15 mouse cellular contexts compared by ENCODE assay signal in the genomic region with DNA sequence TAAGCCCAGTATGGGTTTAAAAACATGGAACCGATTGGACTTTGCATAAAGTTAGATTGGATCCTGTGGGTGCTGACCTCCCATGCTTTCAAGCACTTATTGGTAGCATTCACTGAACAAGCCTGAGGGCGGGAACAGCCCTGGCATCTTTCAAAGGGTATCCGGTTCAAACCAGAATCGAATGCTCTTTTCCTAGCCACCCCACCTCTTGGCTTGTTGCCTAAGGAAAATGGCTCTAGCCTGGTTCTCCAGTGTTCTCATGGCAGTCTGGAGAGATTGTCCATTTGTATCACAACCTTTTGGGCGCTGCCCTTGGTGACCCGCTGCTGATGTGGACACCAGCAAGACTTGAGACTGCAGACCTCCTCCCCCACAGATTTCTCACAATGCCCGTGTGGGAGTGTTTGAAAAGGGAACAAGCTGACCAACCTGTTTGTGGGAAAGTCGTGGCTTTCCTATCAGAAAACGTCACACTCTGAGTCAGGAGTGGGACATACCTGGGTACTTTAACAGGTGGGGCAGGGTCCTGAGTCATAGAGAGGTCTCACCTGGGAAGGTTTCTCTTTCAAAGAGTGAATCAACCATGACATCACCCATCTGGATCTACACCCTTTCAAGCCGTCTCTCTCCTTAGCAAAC. TPM values are rescaled to one million over a fixed set of nuclear protein-coding genes. Genes with fewer than 3 reads are reported as not detected.
DNase-seq lines count a peak whose midpoint lies in the region; ATAC-seq and TF ChIP-seq lines count a peak whose summit lies in the region.
"Had no signal": no experiment of that assay in that cellular context is flagged by ENCODE, and none has a peak within 500 bp of the region (broad histone marks: within the 10 kb centered on the region; RNA-seq: fewer than 3 reads in every experiment).

No protein-coding gene starts in this region.

- no peak overlapping the region for H3K4me2 ChIP-seq in embryonic facial prominence, embryonic 14.5 days (ENCODE audit: low read depth, low read length)
- H3K4me2 ChIP-seq in kidney, postnatal 0 days (ENCODE audit: low read length): no peak overlapping the region
- H3K4me2 ChIP-seq: liver, embryonic 13.5 days had no signal

- H3K9me3 ChIP-seq in embryonic facial prominence, embryonic 14.5 days (ENCODE audit: control insufficient read depth, low read length): no peaks in the 10 kb centered on the region
- no peaks in the 10 kb centered on the region for H3K9me3 ChIP-seq in embryonic facial prominence, embryonic 10.5 days
- H3K9me3 ChIP-seq in kidney, postnatal 0 days (replicated peaks; ENCODE audit: low read length): no peaks in the 10 kb centered on the region
- H3K9me3 ChIP-seq: liver, embryonic 13.5 days had no signal

- H3K4me1 ChIP-seq in embryonic facial prominence, embryonic 14.5 days (ENCODE audit: control insufficient read depth, insufficient read depth, low read length): peaks cover 16% of the 10 kb centered on the region
- H3K4me1 ChIP-seq in embryonic facial prominence, embryonic 10.5 days: peaks cover 63% of the 10 kb centered on the region
- peaks cover 7% of the 10 kb centered on the region; the same call in 1 of the 2 replicates for H3K4me1 ChIP-seq in kidney, postnatal 0 days (replicated peaks; ENCODE audit: insufficient read depth, low read length)

- no peak for TF ChIP-seq CTCF in kidney, postnatal 0 days (IDR thresholded peaks at IDR 0.05; ENCODE audit: low read depth)
- no peak for TF ChIP-seq CTCF in left cerebral cortex, adult 2 months (IDR thresholded peaks at IDR 0.05)

- WGBS in embryonic facial prominence, embryonic 14.5 days: 65% methylated on average over 10 of the region's 10 CpGs
- WGBS in embryonic facial prominence, embryonic 10.5 days: 74% methylated on average over 10 of the region's 10 CpGs
- 56% methylated on average over 10 of the region's 10 CpGs for WGBS in kidney, postnatal 0 days

- H3K27ac ChIP-seq in embryonic facial prominence, embryonic 14.5 days (replicated peaks; ENCODE audit: low read depth, low read length): 0 out of 2 replicates have a peak overlapping the region, but pooled peaks have one; percentile 39
- no peak overlapping the region for H3K27ac ChIP-seq in embryonic facial prominence, embryonic 10.5 days (replicated peaks)
- peak overlapping the region; percentile 37 for H3K27ac ChIP-seq in kidney, postnatal 0 days
- no peak overlapping the region for H3K27ac ChIP-seq in left cerebral cortex, adult 2 months
- H3K27ac ChIP-seq: heart, adult 2 months; liver, embryonic 13.5 days had no signal

- peak; percentile 40 for DNase-seq in embryonic facial prominence, embryonic 14.5 days (ENCODE audit: low spot score)
- DNase-seq in embryonic facial prominence, embryonic 10.5 days (ENCODE audit: low spot score): no peak
- peak; percentile 87 for DNase-seq in gonadal fat pad, adult 2 months (ENCODE audit: low read depth)
- DNase-seq in kidney, postnatal 0 days (ENCODE audit: low spot score): no peak
- DNase-seq in lung, postnatal 36 days: peak; percentile 65
- DNase-seq in urinary bladder, postnatal 4 days (ENCODE audit: low spot score in 2 of 2): no peak
- no peak for DNase-seq in adrenal gland, postnatal 10 days
- DNase-seq in left cerebral cortex, adult 2 months (ENCODE audit: extremely low spot score in 1 of 2, low spot score in 2 of 2): no peak
- DNase-seq: cerebellum, adult 18-20 months; embryo, embryonic 11 days; heart, adult 2 months; liver, embryonic 13.5 days; right cerebral cortex, postnatal 25 days had no signal

- ATAC-seq in embryonic facial prominence, embryonic 14.5 days (ENCODE audit: low read depth): no peak
- no peak for ATAC-seq in kidney, postnatal 0 days (replicated peaks; ENCODE audit: low FRiP score, low read depth)

- H3K27me3 ChIP-seq in embryonic facial prominence, embryonic 14.5 days (replicated peaks; ENCODE audit: control insufficient read depth, insufficient read depth, low read length): no peaks in the 10 kb centered on the region
- peaks cover 8% of the 10 kb centered on the region; the same call in 1 of the 2 replicates for H3K27me3 ChIP-seq in embryonic facial prominence, embryonic 10.5 days (replicated peaks; ENCODE audit: low read depth, poor library complexity, severe bottlenecking)
- H3K27me3 ChIP-seq in kidney, postnatal 0 days (ENCODE audit: insufficient read depth, low read length): no peaks in the 10 kb centered on the region
- H3K27me3 ChIP-seq: liver, embryonic 13.5 days had no signal

- no peak overlapping the region for H3K4me3 ChIP-seq in embryonic facial prominence, embryonic 14.5 days (ENCODE audit: low read depth, low read length)
- no peak overlapping the region for H3K4me3 ChIP-seq in embryonic facial prominence, embryonic 10.5 days
- no peak overlapping the region for H3K4me3 ChIP-seq in kidney, postnatal 0 days (replicated peaks; ENCODE audit: low read depth, low read length)
- no peak overlapping the region for H3K4me3 ChIP-seq in left cerebral cortex, adult 2 months
- H3K4me3 ChIP-seq: heart, adult 2 months; liver, embryonic 13.5 days; myocyte had no signal

- intact Hi-C loops in left cerebral cortex, adult 2 months (cut with DNase I): loop anchor here (10.0 kb wide), 1 partner anchor 251 kb away; no protein-coding TSS in a partner anchor

- H3K36me3 ChIP-seq in embryonic facial prominence, embryonic 14.5 days (ENCODE audit: control insufficient read depth, insufficient read depth, low read length): no peaks in the 10 kb centered on the region
- no peaks in the 10 kb centered on the region for H3K36me3 ChIP-seq in embryonic facial prominence, embryonic 10.5 days (replicated peaks)
- no peaks in the 10 kb centered on the region for H3K36me3 ChIP-seq in kidney, postnatal 0 days (ENCODE audit: insufficient read depth, low read length)
- H3K36me3 ChIP-seq: liver, embryonic 13.5 days had no signal

- H3K9ac ChIP-seq in embryonic facial prominence, embryonic 14.5 days (ENCODE audit: low read depth, low read length): no peak overlapping the region
- H3K9ac ChIP-seq in kidney, postnatal 0 days (ENCODE audit: low read depth, low read length): no peak overlapping the region
- H3K9ac ChIP-seq: liver, embryonic 13.5 days had no signal

RNA-seq across cellular contexts. Expression of gene Cdh1, which starts 12.6 kb away (rescaled TPM):
- 37.3 and 47.5 TPM in 2 replicates for polyA plus RNA-seq in embryonic facial prominence, embryonic 14.5 days (2014; fragmentation: Nextera tagmentation; extraction: Ambion mirVana)
- polyA plus RNA-seq in embryonic facial prominence, embryonic 10.5 days (2016; fragmentation: Nextera tagmentation; extraction: Ambion mirVana): 22.1 and 24.4 TPM in 2 replicates
- polyA plus RNA-seq in gonadal fat pad, adult 2 months (2012; rRNA removed): 48.3 and 80.3 TPM in 2 replicates
- polyA plus RNA-seq in kidney, postnatal 0 days (2015; fragmentation: Nextera tagmentation; extraction: Ambion mirVana): 74.0 and 89.3 TPM in 2 replicates
- 1 to 10 TPM; 4.1 to 8.1 TPM for total RNA-seq in adrenal gland, postnatal 10 days (2021)
- total RNA-seq in left cerebral cortex, adult 2 months (2021): 1 to 10 TPM; 1.3 to 2.2 TPM
- total RNA-seq: heart, adult 2 months; megakaryocyte-erythroid progenitor cell, adult 5-6 weeks had no signal

RNA-seq across cellular contexts. Expression of gene Gm10073, which starts 42.5 kb away (rescaled TPM):
- polyA plus RNA-seq in embryonic facial prominence, embryonic 14.5 days (2014; fragmentation: Nextera tagmentation; extraction: Ambion mirVana): 11.4 and 13.7 TPM in 2 replicates
- polyA plus RNA-seq in embryonic facial prominence, embryonic 10.5 days (2016; fragmentation: Nextera tagmentation; extraction: Ambion mirVana): 6.0 and 8.1 TPM in 2 replicates
- 51.3 and 132 TPM in 2 replicates for polyA plus RNA-seq in gonadal fat pad, adult 2 months (2012; rRNA removed)
- polyA plus RNA-seq in kidney, postnatal 0 days (2015; fragmentation: Nextera tagmentation; extraction: Ambion mirVana): 10.5 and 15.1 TPM in 2 replicates
- 100 to 1,000 TPM; 131 to 143 TPM for total RNA-seq in adrenal gland, postnatal 10 days (2021)
- 10 to 100 TPM; 76.6 to 90.7 TPM for total RNA-seq in left cerebral cortex, adult 2 months (2021)

Comparison
In these comparisons a context has a peak if more than half of its experiments do, and no peak if none do; other contexts are left out.
1. DNase-seq: peak in embryonic facial prominence, embryonic 14.5 days (single experiment), gonadal fat pad, adult 2 months (single experiment) and lung, postnatal 36 days (single experiment); none in embryonic facial prominence, embryonic 10.5 days (single experiment), kidney, postnatal 0 days (single experiment), urinary bladder, postnatal 4 days (0 of 2), adrenal gland, postnatal 10 days (single experiment) and left cerebral cortex, adult 2 months (0 of 2).
2. H3K27ac ChIP-seq: peak in embryonic facial prominence, embryonic 14.5 days (single experiment) and kidney, postnatal 0 days (single experiment); none in embryonic facial prominence, embryonic 10.5 days (single experiment) and left cerebral cortex, adult 2 months (single experiment).